Mouse (Mus musculus) right cerebral cortex, postnatal 10 days (tissue): Measurements from ENCODE around the gene Helb.
A peak's percentile ranks its signal among the peaks of the same experiment; 100 is the strongest.

Experiments
- DNase-seq, 2 experiments: peaks; one replicate each; pipeline ENCODE4 v3.0.0; 2021; ENCODE audit warnings: low spot score in 2 of 2

The Helb gene

DNA sequence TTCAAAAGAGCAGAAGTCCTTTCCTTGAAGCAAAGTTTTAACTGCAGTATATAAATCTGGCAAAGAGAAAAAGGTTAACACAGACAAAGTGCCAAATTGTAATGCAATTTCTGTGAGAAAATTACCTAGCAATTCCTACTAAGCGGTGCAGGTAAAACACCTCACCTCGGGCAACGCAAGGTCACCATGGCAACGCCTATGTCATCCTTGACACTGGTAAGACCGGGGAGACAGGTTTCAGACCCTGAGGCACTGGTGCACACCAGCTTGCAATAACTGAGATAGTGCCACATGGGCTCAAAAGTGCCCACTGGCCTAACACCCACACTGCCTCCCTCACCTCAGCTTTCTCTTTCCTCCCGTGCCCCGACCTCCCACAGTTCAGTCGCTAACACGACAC lies 17.7 kb downstream of the Helb start:
- no peak for DNase-seq

DNA sequence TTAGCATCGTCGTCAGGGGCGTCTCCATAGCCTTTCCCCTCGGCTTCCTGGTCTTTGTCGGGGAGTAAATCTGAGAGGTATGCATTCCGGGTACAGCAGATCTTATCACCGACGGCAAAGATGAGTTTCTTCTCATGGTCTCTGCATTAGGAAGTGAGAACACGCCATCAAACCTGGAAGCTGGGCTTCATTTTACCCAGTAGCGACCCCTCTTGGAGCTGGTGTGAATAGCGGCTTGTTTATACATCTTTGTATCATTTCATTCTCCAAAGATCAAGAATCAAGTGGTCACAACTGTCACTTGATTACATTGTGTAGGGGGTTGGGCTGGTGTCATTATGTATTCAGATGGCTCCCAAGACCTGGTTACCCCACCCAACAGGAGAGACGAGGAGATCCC lies 20.2 kb downstream of the Helb start:
- DNase-seq, result no peak

DNA sequence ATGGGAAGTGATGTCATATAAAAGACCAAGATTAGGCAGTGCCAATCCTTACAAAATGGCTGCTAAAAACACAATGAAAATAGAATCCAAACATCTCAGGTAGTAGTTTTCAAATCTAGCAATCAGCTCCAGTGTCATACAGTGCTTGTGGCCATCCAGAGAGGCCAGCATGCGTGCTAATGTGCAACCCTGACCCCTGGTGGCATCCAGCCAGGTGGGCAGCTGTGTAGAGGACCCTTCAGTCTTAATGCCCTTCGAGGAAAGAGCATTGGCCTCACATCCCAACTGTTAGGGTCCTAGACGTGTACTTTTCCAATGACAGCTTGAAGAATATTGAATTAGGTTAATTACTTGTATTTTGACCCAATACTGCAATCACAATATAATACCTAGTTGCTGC lies 34.9 kb downstream of the Helb start:
- no peak for DNase-seq

DNA sequence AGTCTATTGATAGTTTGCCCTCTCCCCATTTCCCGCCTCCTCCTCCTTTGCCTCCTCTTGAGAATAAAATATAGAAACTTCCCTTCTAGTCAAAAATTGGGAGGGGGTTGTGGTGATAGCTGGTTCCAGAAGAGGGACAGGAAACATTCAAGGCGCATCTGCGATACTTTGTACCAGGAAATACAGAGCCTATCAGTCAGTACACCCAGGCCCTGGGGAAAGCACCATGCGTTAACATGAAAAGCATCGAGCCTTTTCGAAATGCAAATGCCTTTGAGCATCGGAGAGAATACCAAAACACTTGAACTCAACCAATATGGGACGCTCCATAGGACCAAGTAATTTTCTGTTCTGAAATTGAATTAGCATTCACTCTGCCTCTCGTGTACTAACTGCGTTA lies 46.5 kb downstream of the Helb start:
- DNase-seq, result no peak

DNA sequence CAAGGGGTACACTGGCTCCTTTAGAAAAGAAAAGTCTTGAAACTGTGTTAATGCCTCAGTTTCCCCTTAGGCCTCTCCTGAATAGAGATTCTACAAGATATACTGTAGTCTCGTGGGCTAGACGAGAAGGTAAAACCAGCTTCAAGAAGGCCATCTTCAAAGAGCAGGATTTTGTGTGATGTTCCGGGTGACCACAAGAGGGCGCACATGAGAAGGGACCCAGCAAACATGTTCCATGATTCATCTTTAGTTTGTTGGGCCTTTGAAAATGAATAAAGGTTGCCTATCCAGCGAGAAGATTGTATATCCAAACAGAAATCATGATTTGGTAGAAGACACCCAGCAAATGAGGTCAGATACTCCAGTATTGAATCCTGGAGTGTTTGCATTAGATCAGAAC lies 48.4 kb downstream of the Helb start:
- peak; percentile 37 to 59 for DNase-seq

DNA sequence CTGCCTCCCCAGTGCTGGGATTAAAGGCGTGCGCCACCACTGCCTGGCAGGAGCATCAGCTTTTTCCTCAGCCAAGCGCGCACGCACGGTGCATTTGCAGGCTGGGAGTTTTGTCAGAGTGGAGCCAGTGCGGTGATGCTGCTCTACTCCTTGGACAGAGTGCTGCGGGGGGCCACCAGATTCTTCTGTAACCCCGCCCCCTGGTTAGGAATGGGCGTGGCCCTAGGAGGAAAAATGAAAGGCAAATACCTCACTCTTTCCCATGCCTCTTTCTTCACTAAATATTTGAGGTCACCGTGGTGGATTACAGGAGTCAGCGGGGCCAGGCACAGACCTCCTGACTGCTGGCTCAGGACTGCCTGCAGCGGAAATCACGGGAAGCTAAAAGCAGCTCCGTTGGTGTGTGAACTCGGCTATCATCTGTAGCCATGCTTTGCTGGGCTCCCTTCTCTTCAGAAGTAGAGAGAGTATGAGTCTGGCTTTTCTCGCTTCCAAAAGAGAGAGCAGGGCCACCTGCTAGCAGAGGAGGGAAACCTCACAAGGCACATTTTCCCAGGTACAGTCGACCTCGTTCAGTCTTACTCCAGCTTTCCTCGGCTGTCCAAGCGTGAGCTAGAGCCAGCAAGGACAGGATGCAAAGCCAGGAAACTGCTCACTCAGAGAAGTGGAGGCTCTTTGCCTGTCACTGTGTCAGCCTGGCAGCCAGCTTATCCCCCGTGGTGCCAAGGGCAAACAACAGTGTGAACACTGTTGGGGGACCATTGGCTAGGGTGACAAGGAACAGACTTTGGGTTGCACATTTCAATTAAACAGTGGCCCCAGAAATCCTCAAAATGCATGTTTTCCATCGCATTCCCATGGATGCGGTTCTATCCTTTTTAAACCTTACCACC lies 51.3 kb downstream of the Helb start:
- DNase-seq, result no peak

DNA sequence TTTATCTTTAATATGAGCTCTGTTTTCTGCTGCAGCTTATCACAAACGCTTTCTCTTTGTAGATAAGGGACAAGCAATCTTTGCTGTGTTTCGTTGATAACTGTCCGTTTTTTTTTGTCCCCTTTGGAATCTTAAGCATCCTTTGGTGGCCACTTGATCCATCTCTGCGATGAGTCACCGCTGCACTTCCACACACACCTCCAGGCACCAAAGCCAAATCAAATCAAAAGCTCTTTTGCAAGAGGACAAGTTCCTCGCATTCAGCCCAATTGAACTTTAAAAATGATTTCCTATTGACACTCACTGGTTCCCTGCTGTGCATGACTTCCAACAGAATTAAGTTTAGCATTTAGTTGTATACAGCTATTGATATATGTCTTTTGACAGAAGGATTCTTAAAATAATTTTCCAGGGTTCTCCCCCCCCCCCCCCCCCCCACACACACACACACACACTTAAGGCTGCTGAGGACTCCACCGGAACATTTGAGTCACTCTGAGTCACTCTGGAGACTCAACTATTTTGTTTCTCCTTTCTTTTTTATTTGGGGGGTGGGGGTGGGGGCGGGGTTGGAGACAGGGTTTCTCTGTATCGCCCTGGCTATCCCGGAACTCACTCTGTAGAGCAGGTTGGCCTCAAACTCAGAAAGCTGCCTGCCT lies 52.1 kb downstream of the Helb start:
- no peak for DNase-seq

DNA sequence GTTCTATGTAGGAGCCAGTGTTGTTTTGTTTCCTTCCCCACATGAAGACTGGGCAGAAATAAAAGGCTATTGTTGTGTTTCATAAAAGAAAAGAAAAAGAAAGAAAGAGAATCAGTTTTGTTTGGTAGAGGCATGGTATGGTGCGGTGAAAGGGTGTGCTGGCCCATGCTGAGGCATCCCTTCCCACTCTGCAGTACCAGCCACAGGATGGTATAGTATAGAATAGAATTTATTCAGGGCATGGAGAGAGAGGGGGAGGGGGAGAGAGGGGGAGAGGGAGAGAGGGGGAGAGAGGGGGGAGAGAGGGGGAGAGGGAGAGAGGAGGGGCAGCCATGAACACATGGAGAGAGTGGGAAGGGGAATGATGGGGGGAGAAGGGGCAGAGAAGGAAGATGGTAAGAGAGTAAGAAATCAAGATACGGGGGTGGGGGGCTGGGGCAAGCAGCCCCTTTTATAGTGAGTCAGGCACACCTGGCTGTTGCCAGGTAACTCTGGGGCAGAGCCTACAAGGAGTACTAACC lies 68.0 kb downstream of the Helb start:
- no peak for DNase-seq

DNA sequence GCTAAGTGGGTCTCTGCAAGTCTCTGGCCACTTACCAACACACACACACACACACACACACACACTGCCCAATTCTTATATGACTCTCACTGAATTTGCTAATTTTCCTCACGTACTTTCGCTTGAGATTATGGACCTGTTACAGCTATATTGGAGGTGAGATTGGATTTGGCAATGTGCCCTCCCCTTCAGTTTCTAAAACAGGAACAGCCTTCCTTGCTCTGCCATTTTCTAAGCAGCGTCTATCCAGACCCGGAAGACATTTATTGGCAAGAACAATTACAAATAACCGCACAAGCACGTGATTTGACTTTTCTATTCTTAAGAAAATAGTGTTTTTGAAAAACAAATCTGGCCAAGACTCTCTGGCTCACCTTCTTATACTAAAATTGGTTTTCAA lies 68.5 kb downstream of the Helb start:
- DNase-seq, result no peak

DNA sequence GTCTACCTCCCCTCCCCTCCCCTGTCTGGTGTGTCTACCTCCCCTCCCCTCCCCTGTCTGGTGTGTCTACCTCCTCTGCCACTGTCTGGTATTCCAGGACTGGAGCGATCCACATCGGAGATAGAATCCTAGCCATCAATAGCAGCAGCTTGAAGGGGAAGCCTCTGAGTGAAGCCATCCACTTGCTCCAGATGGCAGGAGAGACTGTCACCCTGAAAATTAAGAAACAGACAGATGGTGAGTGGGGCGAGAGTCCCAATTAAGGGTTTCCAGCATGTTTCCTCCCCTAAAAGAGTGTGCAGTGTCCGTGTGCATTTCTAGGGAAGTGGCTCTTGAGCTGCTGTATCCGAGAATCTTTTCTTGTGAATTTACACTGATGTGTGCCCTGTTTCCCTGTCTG lies 74.6 kb downstream of the Helb start:
- peak; percentile 76 to 87 for DNase-seq

DNA sequence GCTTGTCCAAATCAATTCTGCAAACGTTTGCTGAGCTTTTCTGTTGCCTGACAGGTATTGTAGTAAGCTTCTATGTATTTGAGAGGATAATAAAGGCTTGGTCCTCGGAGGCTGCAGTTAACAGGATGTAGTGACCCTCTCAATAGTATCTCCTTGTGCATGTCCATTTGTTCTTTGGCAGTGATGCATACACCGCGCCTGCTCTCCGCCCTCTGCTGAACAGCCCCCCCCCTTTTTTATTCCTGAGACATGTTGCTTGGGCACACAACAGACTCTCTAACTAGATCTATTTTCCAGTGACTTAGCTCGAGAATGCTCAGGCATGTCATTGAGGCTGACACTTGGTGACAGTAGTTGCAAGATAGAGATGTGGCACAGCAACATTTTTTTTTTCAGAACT lies 77.0 kb downstream of the Helb start:
- no peak for DNase-seq

DNA sequence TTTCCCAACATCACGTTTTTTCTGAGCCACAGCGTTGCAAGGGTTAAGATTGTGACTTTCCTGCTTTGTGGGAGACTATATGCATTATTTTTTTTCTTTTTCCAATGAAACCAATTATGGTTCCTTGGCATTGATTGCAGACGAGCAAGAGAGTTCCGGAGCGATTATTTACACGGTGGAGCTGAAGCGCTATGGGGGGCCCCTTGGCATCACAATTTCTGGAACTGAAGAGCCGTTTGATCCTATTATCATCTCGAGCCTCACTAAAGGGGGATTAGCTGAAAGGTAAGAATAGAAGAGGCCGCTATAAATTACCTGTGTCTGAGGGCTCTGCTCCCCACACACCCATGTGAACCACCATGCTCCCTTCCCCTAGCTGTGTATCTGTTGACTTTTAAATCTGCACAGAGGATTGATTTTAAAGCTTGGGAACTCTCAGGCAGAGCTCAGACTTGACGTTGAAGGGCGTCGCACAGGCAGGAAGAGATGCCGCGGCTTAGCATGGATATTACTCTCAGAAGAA lies 77.5 kb downstream of the Helb start:
- no peak for DNase-seq

DNA sequence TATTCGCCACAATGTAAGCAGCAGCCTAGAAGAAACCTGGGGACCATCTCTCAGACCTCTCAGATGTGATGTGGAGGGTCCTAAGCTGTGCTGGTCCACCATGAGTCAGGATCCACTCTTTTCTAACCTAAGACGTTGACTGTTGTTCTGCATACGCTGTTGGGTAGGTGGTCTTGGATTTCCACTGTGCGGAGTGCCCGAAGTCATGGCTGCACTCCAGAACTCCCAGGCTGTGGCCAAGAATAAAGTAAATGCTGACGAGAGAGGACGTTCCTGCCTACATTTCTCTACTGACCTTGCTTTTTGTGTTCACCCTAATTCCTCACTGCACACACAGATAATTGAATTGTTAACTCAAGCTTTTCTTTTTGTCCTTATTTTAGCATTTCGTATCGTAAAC lies 78.9 kb downstream of the Helb start:
- DNase-seq, result no peak
